Mouse (Mus musculus) monocyte, adult 59 days (primary cell): ENCODE results near the gene 1700008O03Rik. TPM values are rescaled to one million over a fixed set of nuclear protein-coding genes. Genes with fewer than 3 reads are reported as not detected.

ENCODE experiments used
- total RNA-seq, 2 experiments: library from RNA; stranded (reverse); gene quantifications; one replicate each; pipeline ENCODE4 v1.2.4; 2023

1700008O03Rik gene
- total RNA-seq, result 1 to 10 TPM; 1.0 to 1.2 TPM

GRCm38 (mm10) chr7:44385720-44386119 is at the start of gene 1700008O03Rik:
Gene 1700008O03Rik, minus strand, starts transcription at chr7:44385820.

GRCm38 (mm10) chr7:44428968-44429521 is 43.4 kb upstream of the 1700008O03Rik start, which contains the start of gene Lrrc4b:
Gene Lrrc4b, plus strand, starts transcription at chr7:44429018.

GRCm38 (mm10) chr7:44383980-44384715 is 1.5 kb downstream of the 1700008O03Rik start, which contains the start of gene Syt3:
Gene Syt3, plus strand, starts transcription at chr7:44384102.

Other genes starting within 250 kb of the 1700008O03Rik start
- not detected for gene Klk1b16, start 249.1 kb downstream of the 1700008O03Rik start, total RNA-seq
- not detected for gene Klk1b24, start 197.6 kb downstream of the 1700008O03Rik start, total RNA-seq
- gene Klk1b3, start 187.6 kb downstream of the 1700008O03Rik start, total RNA-seq, result not detected
- gene Klk1b4, start 178.4 kb downstream of the 1700008O03Rik start, total RNA-seq, result not detected
- not detected for gene Klk1b5, start 169.9 kb downstream of the 1700008O03Rik start, total RNA-seq
- under 1 TPM in 1 of 2 experiments, not detected in 1; 0.52 TPM for gene Klk1, start 160.5 kb downstream of the 1700008O03Rik start, total RNA-seq
- not detected for gene Gm36864, start 149.6 kb downstream of the 1700008O03Rik start, total RNA-seq
- gene 1700028J19Rik, start 139.1 kb downstream of the 1700008O03Rik start, total RNA-seq, result 1 to 10 TPM; 1.6 to 1.9 TPM
- 10 to 100 TPM; 56.9 to 61.6 TPM for gene 2410002F23Rik, start 139.1 kb downstream of the 1700008O03Rik start, total RNA-seq
- not detected for gene Acp4, start 128.4 kb downstream of the 1700008O03Rik start, total RNA-seq
- 1 to 10 TPM in 1 of 2 experiments, not detected in 1; 4.4 TPM for gene Gm15517, start 124.4 kb downstream of the 1700008O03Rik start, total RNA-seq
- under 1 TPM; 0.31 to 0.33 TPM for gene Clec11a, start 78.9 kb downstream of the 1700008O03Rik start, total RNA-seq
- gene Shank1, start 75.6 kb downstream of the 1700008O03Rik start, total RNA-seq, result 1 to 10 TPM; 1.1 to 1.2 TPM
- gene Syt3, start 1.7 kb downstream of the 1700008O03Rik start, total RNA-seq, result 1 to 10 TPM in 1 of 2 experiments, under 1 TPM in 1; 0.89 to 1.4 TPM
- not detected for gene Lrrc4b, start 43.2 kb upstream of the 1700008O03Rik start, total RNA-seq
- not detected for gene Aspdh, start 79.6 kb upstream of the 1700008O03Rik start, total RNA-seq
- gene Josd2, start 82.2 kb upstream of the 1700008O03Rik start, total RNA-seq, result 10 to 100 TPM; 44.5 to 50.4 TPM
- gene Emc10, start 110.7 kb upstream of the 1700008O03Rik start, total RNA-seq, result 10 to 100 TPM; 58.9 to 60.9 TPM
- gene Fam71e1, start 110.8 kb upstream of the 1700008O03Rik start, total RNA-seq, result 1 to 10 TPM; 2.8 to 3.8 TPM
- under 1 TPM; 0.13 to 0.27 TPM for gene Mybpc2, start 138.8 kb upstream of the 1700008O03Rik start, total RNA-seq
- 1 to 10 TPM; 5.7 to 9.4 TPM for gene Spib, start 146.3 kb upstream of the 1700008O03Rik start, total RNA-seq
- 10 to 100 TPM; 14.4 to 18.7 TPM for gene Pold1, start 163.0 kb upstream of the 1700008O03Rik start, total RNA-seq
- 100 to 1,000 TPM; 256 TPM for gene Nr1h2, start 168.1 kb upstream of the 1700008O03Rik start, total RNA-seq
- 100 to 1,000 TPM; 353 to 405 TPM for gene Napsa, start 186.6 kb upstream of the 1700008O03Rik start, total RNA-seq
- 1 to 10 TPM; 1.7 to 3.4 TPM for gene Kcnc3, start 204.8 kb upstream of the 1700008O03Rik start, total RNA-seq